Mouse (Mus musculus): Measurements from ENCODE around the gene Mybpc2. TPM values are rescaled to one million over a fixed set of nuclear protein-coding genes. Genes with fewer than 3 reads are reported as not detected.

Mybpc2 gene
- total and polyA plus RNA-seq, 3 experiments = 0.24 TPM; not detected in 2

DNA sequence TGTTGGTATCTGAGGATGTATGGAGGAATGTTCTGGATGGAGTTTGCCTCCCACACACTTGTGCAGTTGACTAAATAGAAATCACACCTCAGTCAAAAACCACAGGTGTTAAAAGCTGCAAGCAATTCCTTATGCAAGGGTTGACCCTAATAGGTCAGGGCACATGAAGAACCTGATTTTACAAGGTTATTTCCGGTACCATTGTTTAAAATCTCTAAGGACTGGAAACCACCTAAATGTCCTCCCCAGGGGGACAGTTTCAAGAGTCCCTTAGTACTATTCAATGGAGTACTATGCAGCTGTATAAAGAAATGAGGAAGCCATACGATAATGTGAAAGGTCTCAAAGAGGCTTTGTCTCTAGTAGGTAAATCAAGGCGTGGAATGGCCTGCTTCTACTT lies 21.8 kb upstream of the Mybpc2 start:
- DNase-seq = no peak

DNA sequence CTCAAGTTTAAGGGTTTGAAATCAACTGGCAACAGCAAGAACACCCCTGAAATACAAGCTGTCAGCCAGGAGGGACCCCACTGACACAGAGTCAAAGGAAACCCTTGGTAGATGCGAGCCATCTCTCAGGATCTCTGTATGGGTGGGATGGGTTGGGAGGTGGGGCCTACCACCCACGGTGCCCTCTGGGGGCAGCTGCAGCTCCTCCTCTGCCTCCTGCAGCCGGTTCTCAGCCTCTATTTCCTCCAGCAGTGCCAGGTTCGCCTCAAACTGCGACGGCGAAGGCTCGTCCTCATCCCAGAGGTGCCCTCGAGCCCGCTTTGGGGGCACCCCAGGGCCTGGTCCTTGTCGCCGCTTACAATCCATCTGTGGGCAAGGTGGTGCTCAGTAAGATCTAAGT lies 18.6 kb upstream of the Mybpc2 start:
- no peak for DNase-seq

DNA sequence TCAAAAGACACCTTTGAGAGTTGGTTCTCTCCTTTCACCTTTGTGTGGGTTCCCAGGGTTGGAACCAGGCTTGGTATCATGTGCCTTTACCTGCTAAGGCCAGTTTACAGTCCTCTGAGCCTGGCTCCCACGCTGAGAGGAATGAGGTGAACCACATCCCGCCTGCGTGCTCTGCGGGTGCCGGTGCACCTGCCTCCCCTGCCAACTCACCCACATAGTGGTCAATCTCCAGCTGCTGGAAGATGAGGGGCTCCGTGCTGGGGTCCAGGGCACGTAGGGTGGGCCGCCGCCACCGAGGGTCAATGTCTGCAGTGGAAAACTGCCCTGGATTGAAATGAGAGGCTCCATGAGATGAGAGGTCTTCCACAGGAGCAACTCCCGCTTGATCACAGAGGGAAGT lies 18.1 kb upstream of the Mybpc2 start:
- no peak for DNase-seq

DNA sequence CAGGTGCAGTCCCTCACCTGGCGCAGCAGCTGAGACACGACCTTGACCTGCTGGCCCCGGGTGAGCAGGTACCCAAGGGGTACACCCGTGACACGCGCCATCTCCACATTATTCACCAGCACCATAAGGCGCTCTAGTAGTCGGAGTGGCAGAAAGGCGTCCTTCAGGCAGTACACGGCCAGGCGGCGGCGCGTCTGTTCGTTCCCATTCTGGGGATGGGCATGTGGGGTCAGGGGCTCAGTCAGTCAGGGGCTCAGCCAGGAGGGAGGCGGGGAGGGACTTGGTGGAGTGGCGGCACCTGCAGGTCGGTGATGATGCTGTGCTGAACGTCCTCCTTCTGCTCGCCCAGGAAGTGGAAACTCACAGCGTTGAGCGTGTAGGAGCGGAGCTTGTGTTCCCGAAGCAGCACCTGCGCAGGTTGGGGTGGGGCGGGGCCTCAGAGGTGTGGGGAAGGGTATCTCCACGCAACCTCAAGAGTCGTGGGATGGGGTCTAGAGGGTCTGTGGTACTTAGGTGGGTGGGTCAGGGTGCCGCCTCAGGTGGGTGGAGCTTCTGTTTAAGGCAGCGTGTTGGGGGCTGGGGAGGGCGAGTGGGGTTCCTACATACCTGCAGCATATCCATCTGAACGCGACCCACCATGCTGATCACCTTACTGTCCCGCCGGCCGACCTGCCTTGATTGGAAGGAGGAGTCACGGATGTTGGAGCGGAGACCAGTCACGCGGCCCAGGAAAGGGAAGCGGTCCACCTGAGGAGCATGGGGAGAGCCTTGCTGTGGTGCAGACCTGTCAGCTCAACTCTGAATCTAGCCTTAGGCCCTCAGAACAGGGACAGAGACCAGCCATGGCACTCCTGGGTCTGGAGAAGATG lies 14.5 kb upstream of the Mybpc2 start:
- DNase-seq = no peak

DNA sequence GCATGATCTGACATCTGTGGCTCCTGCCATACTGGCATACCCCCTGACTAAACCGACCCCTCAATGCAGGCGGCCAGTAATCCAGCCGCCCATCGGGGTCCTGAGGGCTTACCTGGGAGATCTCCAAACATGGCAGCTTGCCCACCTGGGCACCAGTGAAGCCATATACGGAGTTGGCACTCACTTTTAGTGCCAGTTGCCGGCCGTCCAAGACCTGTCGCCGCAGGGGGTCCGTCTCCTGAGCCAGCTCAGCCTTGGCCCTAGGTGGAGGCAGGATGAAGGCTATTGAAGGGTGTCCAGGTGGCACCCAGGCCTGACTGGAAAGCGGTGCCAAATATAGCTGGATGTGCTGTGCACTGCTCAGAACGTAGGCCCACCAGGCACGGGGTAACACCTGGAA lies 13.0 kb upstream of the Mybpc2 start:
- DNase-seq = no peak

DNA sequence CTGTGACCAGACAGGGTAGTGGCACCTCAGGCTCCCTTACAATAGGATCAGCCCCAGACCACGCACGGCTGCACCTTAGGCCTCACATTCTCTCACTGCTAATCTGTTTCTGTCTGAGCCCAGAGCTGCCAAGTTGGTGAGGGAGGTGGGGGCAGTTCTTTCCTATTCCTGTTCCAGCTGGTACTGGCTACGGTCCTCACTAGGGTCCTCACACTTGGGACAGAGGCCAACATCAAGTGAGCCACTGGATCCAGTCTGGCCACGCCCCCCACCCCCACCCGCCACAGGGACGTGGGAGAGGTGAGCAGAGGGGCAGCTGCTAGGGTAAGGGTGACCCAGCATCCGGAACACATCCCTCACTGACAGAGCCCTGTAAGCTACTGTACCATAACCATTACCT lies 12.6 kb upstream of the Mybpc2 start:
- DNase-seq = no peak

DNA sequence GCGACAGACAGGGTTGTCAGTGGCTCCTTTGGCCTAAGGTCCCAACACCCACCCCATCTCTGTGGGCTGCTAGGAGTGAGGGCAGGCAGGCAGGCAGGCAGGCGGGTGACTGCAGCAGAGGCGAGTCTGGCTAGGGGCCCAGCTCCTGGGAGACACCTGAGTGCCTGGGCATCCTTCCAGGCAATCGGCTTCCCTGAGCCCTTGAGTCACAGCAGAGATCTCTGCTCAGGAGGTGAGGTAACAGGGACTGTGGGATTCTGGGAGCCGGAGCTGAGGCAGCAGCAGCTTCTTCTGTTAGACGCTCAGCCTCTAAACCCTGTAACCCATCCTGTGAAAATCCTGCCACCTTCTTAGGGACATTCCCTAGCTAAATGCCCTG lies 12.1 kb upstream of the Mybpc2 start:
- no peak for DNase-seq

DNA sequence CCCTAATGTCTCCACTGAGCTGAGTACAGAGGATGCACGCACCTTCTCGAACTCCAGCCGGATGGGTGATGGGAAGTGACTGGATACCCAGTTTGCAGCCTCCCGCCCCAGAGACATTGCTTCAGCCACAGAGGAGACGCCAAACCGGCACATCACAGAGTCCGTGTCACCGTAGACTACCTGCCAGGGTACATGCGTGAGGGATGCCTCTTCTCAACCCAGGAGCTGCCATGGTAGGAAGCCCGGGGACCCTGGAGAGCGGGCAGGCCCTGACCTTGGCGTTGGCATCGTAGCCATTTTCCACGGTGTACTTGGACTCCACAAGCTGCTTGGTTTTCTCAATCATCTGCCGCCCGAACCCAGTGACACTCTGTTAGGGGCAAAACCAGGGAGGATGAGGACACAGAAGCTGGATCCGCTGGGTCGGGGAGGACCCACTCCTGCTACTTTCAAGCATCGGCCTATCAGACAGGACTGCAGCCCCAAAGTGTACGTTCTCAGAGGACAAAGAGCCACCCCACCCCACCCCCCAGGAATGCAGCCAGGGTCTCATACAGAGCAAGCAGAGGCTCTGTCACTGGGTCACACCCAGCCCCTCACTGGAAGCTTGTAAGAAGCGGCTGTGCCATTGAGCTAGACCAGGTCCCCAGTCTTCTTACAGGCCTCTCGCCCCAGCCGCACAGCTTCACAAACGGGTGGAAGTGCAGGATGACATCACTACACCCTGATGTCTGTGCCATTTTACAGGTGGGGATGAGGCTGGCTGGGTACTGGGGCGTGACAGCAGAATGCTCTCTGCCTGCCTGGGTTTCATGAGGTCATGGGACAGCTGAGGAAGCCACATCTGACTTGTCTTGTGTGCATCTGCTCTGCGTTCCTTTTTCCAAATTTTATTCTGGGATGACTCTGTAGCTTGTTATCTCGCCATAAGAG lies 11.5 kb upstream of the Mybpc2 start:
- DNase-seq = no peak

DNA sequence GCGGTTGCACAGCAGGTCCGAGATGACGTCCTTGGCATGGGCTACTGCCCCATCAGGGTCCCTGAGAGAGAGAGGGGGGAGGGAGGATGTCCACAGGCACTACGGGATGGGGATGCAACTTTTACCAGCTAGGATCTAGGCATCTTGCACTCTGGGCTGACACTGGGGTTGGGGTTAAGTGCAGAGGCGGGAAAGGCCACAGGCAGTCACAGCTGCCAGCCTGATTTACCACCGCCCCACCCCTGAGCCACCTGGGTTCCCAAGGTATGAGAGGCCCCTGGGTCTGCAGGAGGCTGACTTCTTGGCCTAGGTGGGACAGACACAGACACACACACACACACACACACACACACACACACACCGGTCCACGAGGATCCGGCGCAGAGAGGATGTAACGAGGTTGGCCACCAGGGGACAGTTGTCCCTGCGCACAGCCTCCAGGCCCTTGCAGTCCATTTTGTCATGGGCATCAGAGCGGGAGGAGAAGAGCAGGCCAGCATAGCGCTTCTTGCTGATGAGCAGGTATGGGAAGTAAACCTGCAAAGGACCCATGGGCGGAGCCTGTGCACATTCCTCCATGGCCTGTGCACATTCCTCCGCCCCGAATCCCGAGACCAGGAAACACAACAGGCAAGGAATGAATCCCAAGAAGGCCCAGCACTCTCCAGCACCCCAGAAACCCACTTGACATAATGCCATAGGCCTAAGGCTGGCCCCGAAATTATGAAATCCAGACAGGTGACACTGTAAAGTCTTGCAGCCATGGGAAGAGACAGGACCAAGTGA lies 10.4 kb upstream of the Mybpc2 start:
- DNase-seq = no peak

DNA sequence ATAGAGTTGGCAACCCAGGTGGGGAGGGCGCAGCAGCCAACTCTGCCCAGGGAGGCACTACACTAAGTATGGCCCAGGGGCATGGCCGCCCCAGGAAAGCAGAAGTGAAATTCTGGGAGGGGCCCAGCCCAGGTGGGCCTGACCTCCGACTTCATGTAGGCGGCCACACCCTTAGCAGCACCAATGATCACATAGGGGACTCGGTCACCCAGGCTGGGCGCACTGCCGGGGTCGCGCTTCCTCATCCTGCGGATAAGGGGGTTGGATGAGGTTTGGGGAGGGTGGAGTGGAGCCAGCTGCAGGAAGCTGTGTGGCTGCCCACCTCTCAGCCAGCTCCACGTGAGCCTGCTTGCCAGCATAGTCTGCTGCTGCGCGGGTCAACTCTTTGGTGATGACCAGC lies 9.8 kb upstream of the Mybpc2 start:
- DNase-seq = no peak

DNA sequence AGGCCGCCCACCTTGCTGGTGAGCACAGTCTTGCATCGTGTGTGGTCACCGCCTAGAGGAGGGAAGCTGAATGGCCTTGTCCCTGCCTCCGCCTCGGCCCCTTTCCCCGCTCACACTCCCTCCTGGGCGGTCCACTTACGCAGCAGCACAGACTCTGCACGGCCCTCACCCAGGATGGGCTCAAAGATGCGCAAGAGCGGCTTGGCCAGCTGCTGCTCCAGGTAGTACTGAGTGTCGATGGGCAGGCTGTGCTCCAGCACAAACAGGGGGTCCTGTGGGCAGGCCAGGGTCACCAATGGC lies 9.2 kb upstream of the Mybpc2 start:
- DNase-seq = no peak

DNA sequence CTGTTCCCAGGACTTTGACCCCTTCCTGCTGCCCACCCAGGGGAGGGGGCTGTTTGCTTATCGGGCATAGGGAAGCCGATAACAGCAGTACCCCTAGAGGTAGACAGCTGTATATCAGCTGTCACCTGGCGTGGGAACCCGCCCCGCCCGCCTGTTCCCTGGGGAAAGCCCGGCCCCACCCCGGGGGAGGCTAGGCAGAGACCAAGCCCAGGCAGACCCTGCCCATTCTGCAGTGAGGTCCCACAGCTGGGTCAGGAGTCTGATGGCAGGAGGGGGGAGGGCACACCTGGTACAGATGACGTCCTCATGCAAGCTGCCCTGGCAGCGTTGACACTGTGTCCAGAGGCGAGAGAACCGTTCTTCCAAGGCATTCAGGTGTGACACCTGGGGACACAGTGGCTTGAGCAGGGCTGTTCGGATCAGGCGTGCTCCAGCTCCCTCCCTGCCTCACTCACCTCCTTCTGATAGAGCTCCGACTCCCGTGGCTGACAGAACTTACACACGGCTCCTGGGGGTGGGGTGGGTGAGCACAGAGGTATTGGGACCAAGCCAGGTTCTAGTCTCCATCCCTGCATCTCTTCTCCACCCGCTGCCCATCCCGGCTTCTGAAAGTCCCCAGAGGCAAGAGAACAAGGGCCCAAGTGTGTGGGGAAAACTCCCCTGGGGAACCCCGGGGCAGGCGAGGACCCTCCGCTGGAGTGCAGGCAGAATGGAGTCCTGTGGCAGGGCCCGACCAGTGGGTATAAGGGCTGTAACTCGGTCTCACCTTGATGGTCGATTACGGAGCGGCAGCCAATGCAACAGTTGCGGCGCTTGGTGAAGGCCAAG lies 8.7 kb upstream of the Mybpc2 start:
- DNase-seq = no peak

DNA sequence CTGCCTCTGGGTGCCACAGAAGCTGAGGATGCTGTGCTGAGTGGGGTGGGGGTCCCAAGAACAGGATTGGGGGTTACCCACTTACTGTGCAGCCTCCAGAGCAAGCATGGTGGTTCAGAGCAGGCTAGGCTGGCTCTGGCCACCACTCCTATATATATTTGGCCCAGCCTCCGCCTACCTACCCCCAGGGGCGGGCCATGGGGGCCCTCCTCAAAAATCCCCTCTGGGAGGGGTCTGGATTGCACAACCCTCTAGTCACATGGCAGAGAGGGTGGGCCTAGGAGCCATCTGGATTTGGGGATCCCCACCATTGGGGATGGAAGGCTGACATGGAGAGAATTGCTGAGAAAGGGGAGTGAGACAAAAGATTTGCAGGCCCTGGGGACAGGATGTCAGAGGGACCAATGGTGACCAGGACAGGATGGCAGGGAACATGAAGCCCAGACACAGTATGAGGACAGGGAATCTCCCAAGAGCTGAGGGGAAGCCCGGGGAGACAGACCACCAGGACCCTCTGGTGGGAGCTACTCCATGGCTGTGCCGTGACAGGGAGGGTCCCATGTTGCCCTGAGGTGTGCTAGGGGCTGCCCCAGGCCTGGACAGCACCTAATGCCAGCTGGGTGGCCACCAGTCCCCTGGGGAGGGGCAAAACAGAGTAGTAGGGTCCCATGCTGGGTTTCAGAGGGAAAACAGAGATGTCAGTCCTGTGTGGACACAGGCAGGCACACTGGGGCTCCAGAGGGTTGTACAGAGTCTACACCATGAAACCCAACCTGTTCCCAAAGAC lies 7.7 kb upstream of the Mybpc2 start, which contains the start of gene Spib:
Gene Spib (minus strand): TSS at position 126 of the 787 bp plus-strand sequence.
- no peak for DNase-seq

DNA sequence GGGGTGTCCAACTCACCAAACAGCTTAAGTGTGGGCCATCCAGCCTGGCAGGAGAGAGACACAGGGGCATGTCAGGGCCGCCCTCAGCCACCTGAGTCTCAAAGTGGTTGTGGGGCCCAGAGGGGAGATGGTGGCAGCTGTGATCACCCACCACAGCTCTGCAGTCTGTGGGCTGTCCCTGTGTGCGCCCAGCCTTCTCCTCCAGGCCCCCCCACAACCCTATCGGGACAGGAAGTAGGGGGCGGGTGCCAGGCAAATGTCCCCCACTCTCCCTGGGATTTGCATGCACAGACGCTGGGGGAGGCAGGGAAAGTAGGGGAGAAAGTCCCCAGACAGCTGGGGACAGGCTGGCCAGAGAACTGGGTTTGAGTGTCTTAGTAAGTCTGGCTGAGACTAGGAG lies 6.8 kb upstream of the Mybpc2 start:
- DNase-seq = no peak

DNA sequence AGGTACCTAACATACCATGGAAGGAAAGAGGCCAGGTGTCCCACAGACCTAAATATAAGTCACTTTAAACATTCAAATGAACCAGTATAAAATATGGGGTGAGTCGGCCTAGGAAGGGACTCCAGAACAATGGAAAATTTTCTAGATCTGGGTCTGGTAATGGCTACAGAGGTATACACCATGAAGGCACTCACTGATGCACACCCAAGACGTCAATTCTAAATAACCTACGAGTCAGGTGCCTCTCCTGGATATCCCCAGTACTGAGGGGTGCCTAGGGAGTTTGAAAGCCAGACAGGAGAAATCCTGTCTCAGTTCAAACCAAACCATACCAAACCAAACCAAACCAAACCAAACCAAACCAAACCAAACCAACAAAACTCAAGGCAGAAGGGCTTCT lies 6.1 kb upstream of the Mybpc2 start:
- DNase-seq = no peak

DNA sequence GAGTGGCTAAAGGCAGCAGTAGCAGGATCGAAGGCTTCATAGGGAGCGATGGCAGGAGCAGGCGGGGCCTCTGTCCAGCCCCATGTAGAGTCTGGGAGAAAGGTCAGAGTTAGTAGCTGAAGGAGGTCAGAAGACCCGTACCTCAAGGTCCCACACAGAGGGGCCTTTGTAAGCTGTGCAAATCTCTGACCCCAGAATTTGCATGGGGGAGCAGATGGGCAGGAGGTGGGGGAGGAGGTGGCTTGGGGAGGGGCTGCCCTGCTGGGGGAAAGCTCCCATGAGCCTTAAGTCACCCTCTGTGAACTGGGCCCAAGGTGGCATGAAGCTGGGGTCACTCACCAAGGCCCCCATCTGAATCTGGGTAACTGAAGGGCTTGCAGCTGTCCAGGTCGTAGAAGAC lies 5.1 kb upstream of the Mybpc2 start:
- no peak for DNase-seq

DNA sequence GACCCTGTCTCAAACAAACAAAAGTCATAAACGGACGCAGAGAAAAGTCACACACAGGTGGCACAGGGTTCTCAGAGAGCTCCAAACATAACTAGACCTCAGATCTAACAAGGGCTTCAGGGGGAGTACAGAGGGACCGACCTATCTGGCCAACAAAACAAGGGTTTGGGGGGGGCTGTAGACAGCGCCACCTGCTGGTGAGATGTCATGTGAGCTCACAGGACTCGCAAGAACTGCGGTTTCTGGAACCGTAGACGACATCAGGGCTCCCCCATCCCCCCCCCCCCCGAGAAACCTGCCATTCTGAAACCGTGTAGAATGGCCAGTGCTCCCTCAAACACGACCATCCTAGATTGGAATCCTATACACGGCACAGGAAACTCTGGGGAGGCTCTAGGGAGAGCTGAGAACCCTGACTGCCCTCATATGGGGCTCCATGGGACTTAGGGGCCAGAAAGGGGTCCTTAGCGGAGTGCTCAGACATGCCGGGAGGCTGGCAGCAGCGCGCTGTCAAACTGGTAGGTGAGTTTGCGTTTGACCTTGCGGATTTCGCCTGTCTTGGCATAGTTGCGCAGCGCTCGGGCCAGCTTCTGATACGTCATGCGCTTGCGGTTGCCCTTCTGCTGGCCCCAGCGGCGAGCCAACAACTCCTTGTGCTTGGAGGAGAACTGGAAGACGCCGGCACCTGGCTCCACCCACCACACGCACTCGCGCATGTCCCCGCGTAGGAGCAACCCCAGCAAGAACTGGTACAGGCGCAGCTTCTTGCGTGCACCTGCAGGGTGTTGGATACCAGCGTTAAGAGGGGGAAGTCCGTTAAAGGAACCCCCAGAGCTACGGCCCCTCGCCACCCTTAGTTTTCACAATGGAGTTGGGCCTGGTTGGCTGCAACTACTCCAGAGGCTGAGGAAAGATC lies 3.3 kb upstream of the Mybpc2 start:
- DNase-seq = peak; percentile 82

DNA sequence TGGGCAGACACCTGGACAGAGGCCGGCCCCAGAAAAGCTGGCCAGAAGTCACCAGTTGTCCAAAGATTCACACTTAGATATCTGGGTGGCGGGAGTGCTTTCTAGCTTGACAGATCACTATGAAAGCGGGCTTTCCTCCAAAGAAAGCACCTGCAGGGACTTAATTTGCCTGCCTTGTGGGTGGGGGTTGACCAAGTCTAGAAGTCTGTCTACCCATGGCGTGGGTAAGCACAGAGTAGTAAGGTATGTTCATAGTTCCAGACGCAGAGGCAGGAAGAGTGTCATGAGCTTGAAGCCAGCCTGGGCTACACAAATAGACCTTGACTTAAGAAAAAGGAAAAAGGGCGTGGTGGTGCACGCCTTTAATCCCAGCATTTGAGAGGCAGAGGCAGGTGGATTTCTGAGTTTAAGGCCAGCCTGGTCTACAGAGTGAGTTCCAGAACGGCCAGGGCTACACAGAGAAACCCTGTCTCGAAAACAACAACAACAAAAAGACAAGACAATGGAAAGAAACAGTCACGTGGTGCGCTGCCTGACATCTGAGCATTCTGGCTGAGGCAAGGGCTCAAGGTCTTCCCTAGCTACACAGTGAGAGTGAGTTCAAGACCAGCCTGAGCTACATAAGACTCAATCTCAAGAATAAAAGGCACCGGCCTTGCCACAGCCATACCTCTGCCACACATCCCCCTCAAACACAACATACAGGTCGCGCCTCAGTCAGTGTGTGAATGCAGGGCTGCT lies 2.1 kb upstream of the Mybpc2 start:
- DNase-seq = no peak
